Mouse (Mus musculus) midbrain, embryonic 16.5 days (tissue): ENCODE measurements at regions not wholly inside any gene's neighbourhood (a gene's known extent, or its start where the extent isn't known, plus 50 kb on each side); places are given as distances from the start of the nearest gene placed in this dataset.

Experiments used
- ATAC-seq: fragments of 200-750 bp; cut with Nextera tagmentation; 2 replicates; pipeline ENCODE4 v1.8.0; 2017; ENCODE audit warnings: moderate TSS enrichment
- H3K27ac ChIP-seq: fragments of 300-500 bp; sonication (generic); 2 replicates; pipeline ENCODE4 v1.5.1; 2014; ENCODE audit warnings: mild to moderate bottlenecking, low read length, mixed read lengths
- H3K27me3 ChIP-seq: fragments of 300-500 bp; sonication (generic); 2 replicates; pipeline ENCODE4 v1.6.1; 2014; ENCODE audit warnings: low read depth, low read length, mixed read lengths; ENCODE audit not compliant: control insufficient read depth, insufficient read depth
- H3K36me3 ChIP-seq: fragments of 300-500 bp; sonication (generic); 2 replicates; pipeline ENCODE4 v1.6.1; 2014; ENCODE audit warnings: mild to moderate bottlenecking, low read length, moderate library complexity, mixed read lengths; ENCODE audit not compliant: control insufficient read depth, insufficient read depth
- H3K4me1 ChIP-seq: fragments of 300-500 bp; sonication (generic); 2 replicates; pipeline ENCODE4 v1.6.1; 2014; ENCODE audit warnings: mild to moderate bottlenecking, low read length, mixed read lengths; ENCODE audit not compliant: control insufficient read depth, insufficient read depth
- H3K4me2 ChIP-seq: fragments of 300-500 bp; sonication (generic); 2 replicates; pipeline ENCODE4 v1.6.1; 2014; ENCODE audit warnings: mild to moderate bottlenecking, low read length, mixed read lengths
- H3K4me3 ChIP-seq: fragments of 300-500 bp; sonication (generic); 2 replicates; pipeline ENCODE4 v1.5.1; 2014; ENCODE audit warnings: low read depth, mild to moderate bottlenecking, low read length, moderate library complexity, mixed read lengths
- H3K9ac ChIP-seq: fragments of 300-500 bp; sonication (generic); 2 replicates; pipeline ENCODE4 v1.6.1; 2014; ENCODE audit warnings: low read depth, low read length, mixed read lengths
- H3K9me3 ChIP-seq: fragments of 300-500 bp; sonication (generic); replicated peaks from 2 replicates; pipeline ENCODE4 v1.6.1; 2014; ENCODE audit warnings: mild to moderate bottlenecking, low read length, mixed read lengths; ENCODE audit not compliant: control insufficient read depth, poor library complexity, severe bottlenecking
- WGBS: fragments of 180-500 bp; shearing (Covaris S2); extraction: QIAGEN DNeasy Blood & Tissue Kit; methylation state at CpG from one replicate; pipeline ENCODE4 v1.1.7; 2014; 5-methylcytosine and 5-hydroxymethylcytosine counted together

DNA sequence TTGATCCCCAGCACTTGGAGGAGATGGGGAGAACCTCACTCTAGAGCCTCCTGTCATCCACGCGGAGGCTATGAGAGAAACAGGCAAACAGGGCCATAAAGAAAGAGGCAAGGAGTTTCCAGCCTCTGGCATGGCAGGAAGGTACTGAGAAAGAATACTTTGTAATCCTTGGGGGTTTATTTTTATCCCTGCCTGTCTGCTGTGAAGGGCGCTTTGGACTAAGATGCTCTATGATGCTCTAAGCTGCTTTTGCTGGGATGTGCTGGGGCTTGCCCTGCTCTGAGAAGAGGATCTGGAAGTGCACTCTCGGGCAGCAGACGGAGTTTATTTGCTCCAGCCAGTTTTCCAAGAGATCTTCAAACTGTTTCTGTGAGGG, 141.7 kb downstream of the Qrsl1 start:
- Histone ChIP-seq H3K9ac (no peak overlapping the region), H3K9me3 (no peaks in the 10 kb centered on the region), H3K4me3 (no peak overlapping the region), H3K4me2 (no peak overlapping the region), H3K27me3 (no peaks in the 10 kb centered on the region), H3K4me1 (no peaks in the 10 kb centered on the region), H3K27ac (no peak overlapping the region), H3K36me3 (no peaks in the 10 kb centered on the region)
- ATAC-seq: no peak
- 91% methylated on average over 5 of the region's 5 CpGs for WGBS

DNA sequence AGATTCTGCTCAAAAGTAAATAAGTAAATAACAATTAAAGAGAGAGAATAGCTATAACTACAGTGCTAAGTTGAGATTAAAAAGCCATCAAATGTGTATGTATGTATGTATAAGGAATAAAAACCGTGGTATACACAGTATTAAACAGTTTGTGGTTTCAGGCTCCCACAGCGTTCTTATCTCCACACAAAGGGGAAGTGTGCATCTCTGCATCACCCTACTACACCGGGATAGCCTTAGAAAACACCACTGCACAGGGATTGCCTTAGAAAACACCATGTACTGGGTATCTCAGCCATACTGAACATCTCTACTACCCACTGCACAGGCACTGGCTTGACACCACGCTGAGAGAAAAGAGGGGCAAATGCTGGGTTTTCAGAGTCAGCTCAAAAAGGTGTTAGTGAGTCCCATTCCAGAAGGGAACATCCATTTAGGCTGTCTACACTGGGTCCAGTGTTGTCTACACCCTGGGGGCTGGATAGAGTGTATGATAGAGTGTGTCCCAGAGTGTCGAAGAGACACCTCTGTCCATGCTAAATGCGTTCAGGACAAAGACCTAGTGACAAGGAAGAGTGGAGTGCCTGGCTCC, 139.5 kb downstream of the Qrsl1 start:
- Histone ChIP-seq H3K9me3 (no peaks in the 10 kb centered on the region), H3K27me3 (no peaks in the 10 kb centered on the region), H3K4me3 (no peak overlapping the region), H3K36me3 (no peaks in the 10 kb centered on the region), H3K4me1 (no peaks in the 10 kb centered on the region), H3K9ac (no peak overlapping the region), H3K27ac (no peak overlapping the region), H3K4me2 (no peak overlapping the region)
- ATAC-seq: no peak
- 87% methylated on average over 6 of the region's 6 CpGs for WGBS

DNA sequence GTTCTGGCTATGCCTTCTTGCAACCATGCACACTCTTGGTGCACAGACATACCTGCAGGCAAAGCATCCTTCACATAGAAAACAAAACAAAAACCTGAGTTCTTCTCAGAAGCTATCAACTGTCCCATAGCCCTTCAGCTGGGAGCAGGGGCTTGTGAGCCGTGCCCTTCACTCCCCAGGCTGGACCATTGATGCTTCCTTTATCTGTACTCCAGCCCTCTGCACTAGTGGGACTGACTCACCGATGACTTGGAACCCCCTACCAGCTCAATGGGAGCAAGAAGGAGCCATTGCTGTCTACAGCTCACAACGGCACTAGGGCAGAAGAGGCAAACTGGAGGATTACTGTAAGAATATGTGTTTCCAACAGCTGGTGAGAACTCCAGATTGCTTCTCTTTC, 137.0 kb downstream of the Qrsl1 start:
- H3K4me1 ChIP-seq: no peaks in the 10 kb centered on the region
- WGBS: 95% methylated on average over 3 of the region's 3 CpGs
- H3K9me3 ChIP-seq: no peaks in the 10 kb centered on the region
- H3K9ac ChIP-seq: no peak overlapping the region
- no peaks in the 10 kb centered on the region for H3K36me3 ChIP-seq
- H3K27ac ChIP-seq: no peak overlapping the region
- no peaks in the 10 kb centered on the region for H3K27me3 ChIP-seq
- no peak overlapping the region for H3K4me2 ChIP-seq
- ATAC-seq: no peak
- no peak overlapping the region for H3K4me3 ChIP-seq

DNA sequence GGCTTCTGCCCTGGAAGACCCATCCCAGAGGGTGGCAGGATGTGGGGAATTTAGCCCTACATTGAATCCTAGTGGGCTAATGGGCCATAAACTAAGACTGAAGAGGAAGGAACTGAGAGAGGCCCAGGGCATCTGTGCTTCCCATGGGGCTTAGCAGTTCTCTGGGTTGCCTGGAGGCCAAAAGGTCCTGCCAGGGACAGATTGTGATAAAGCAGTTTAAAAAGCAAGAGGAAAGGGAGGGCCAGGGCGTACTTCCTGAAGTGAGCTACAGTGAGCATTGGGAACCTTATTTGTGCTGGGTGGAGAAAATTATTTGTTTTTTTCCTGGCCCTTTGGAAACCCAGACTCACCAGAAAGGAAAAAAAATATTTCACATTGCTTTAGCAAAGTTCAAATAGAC, 136.3 kb downstream of the Qrsl1 start:
- Histone ChIP-seq H3K27ac (no peak overlapping the region), H3K9me3 (no peaks in the 10 kb centered on the region), H3K4me3 (no peak overlapping the region), H3K4me2 (no peak overlapping the region), H3K36me3 (no peaks in the 10 kb centered on the region), H3K27me3 (no peaks in the 10 kb centered on the region), H3K4me1 (no peaks in the 10 kb centered on the region), H3K9ac (no peak overlapping the region)
- ATAC-seq: no peak
- 92% methylated on average over 1 of the region's 1 CpGs for WGBS

DNA sequence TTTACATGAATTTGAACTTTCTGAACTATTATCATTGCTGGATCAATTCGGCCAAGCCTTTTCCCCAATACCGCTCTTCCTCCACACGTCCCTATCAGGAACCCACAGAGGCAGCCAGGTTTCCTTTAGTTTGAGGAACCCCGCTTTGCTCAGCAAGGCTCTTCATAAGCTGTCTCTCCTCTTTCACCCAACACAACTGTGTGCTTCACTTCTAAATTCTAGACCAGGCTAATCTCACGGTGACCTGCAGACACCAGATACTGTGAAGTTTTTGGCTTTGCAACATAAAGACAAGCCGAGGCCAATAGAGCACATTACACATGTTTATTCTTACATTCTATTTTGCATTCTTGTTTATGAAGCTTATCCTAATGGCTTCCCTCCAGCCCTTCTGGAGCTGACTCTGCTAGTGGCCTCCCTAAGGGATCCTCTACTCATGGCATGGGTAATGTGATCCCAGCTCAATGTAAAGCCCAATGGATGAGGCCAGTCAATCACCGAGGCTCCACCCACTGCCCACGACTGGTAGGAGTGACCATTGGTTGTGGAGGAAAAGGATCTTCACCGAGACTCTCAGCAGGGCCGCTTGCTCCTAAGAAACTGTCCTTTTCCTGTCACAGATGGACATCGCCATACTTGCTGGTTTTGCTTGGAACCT, 135.6 kb downstream of the Qrsl1 start:
- Histone ChIP-seq H3K36me3 (no peaks in the 10 kb centered on the region), H3K4me3 (no peak overlapping the region), H3K4me1 (no peaks in the 10 kb centered on the region), H3K27me3 (no peaks in the 10 kb centered on the region), H3K4me2 (no peak overlapping the region), H3K9ac (no peak overlapping the region), H3K9me3 (no peaks in the 10 kb centered on the region), H3K27ac (no peak overlapping the region)
- ATAC-seq: no peak
- WGBS: 80% methylated on average over 11 of the region's 11 CpGs

DNA sequence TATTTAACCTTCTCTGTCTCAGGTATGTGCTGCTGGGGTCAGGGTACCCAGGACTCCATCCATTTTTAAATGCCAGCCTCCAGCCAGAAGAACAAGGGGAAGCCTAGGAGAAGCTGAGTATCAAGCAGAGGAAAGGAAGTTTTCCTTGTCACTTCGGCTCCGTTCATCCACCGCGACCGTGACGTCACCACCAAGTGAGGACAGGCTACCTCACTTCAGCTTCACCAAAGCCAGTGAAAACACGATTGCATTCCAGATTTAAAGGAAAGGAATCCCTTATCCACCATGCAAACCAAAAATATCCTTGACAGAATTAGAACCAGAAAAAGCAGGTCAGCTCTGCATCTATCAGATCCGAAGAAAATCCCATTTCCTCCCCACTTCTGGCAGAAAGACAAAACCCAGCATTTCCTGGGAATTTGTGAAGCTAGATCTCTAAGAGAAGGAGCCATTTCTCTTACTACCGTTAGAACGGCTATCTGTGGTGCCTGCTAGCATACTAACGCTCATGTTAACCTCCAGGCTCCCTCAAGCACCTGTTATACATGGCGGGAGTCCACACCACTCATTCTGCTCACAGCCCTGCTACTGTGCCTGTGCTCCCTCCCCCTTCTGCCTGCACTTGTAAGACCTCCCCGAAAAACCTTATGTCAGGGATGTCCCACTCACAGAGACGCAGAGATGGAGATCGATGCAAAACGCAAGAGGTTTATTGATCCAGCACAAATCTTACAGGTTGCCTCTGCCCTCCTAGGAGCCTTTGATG, 133.4 kb downstream of the Qrsl1 start:
- no peaks in the 10 kb centered on the region for H3K9me3 ChIP-seq
- no peaks in the 10 kb centered on the region for H3K4me1 ChIP-seq
- H3K4me2 ChIP-seq: no peak overlapping the region
- H3K4me3 ChIP-seq: no peak overlapping the region
- H3K27me3 ChIP-seq: no peaks in the 10 kb centered on the region
- H3K36me3 ChIP-seq: no peaks in the 10 kb centered on the region
- H3K27ac ChIP-seq: no peak overlapping the region
- no peak for ATAC-seq
- H3K9ac ChIP-seq: no peak overlapping the region
- WGBS: 83% methylated on average over 16 of the region's 16 CpGs

DNA sequence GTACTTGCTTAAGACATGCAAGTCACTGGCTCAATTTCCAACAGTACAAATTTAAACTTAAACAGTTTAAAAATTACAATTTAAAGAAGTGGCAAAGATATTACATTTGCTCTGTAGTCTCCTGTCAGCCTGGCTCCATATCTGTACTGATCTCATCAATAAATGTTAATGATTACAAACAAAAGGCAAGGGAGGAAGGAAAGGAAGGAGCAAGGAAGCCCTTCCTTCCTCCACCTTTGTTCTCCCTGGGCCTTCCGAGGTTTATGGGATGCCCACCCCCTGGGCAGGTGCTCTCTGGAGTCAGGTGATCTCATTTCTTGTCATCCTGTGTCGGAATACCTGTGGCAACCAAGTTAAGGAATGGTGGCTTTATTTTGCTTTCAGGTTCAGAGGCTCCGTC, 132.5 kb downstream of the Qrsl1 start:
- Histone ChIP-seq H3K4me1 (no peaks in the 10 kb centered on the region), H3K9ac (no peak overlapping the region), H3K9me3 (no peaks in the 10 kb centered on the region), H3K4me2 (no peak overlapping the region), H3K27ac (no peak overlapping the region), H3K36me3 (no peaks in the 10 kb centered on the region), H3K4me3 (no peak overlapping the region), H3K27me3 (no peaks in the 10 kb centered on the region)
- no peak for ATAC-seq
- WGBS: 72% methylated on average over 3 of the region's 3 CpGs

DNA sequence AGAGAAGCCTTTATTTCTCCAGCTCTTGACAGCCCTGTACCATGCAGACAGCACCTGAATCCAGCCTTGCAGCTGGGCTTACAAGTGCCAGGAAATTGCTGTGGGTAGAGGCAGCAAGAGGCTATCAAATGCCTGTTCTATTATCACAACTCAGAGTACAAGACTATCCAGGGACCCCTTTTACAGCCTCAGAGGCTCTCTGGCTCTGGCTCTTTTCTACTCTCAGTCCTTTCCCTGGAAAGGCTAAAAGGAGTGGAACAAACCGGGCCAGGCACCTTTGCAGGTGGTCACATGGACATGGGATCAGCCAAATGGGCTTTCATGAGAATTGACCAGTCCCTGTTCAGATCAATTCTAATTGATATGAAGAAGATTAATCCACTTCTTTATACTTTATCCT, 125.7 kb downstream of the Qrsl1 start:
- H3K9me3 ChIP-seq: no peaks in the 10 kb centered on the region
- no peaks in the 10 kb centered on the region for H3K36me3 ChIP-seq
- WGBS: 74% methylated on average over 1 of the region's 1 CpGs
- no peak for ATAC-seq
- no peak overlapping the region for H3K27ac ChIP-seq
- no peaks in the 10 kb centered on the region for H3K4me1 ChIP-seq
- H3K9ac ChIP-seq: no peak overlapping the region
- H3K27me3 ChIP-seq: no peaks in the 10 kb centered on the region
- no peak overlapping the region for H3K4me2 ChIP-seq
- H3K4me3 ChIP-seq: no peak overlapping the region
